Mouse (Mus musculus) G1E (cell line): ENCODE data around the gene H2-Ab1.

Experiments used
- CTCF ChIP-seq: IDR thresholded peaks from 2 replicates; pipeline ENCODE4 v1.5.1; 2012; ENCODE audit warnings: low read depth, low read length, inconsistent platforms, mixed read lengths
- GATA1 ChIP-seq: IDR thresholded peaks from 2 replicates; pipeline ENCODE4 v1.6.1; 2012; ENCODE audit warnings: borderline replicate concordance, low read length, inconsistent platforms, mixed read lengths
- GATA2 ChIP-seq: IDR thresholded peaks from 2 replicates; pipeline ENCODE4 v1.6.1; 2012; ENCODE audit warnings: low read depth, low read length, inconsistent platforms, borderline replicate concordance
- POLR2AphosphoS5 ChIP-seq: IDR thresholded peaks from 2 replicates; pipeline ENCODE4 v1.6.1; 2012; ENCODE audit warnings: low read depth, low read length, inconsistent platforms; ENCODE audit not compliant: insufficient replicate concordance
- TAL1 ChIP-seq: conservative IDR thresholded peaks from 2 replicates; pipeline ENCODE4 v1.6.1; 2012; ENCODE audit warnings: low read depth, low read length, inconsistent platforms, mixed read lengths

DNA sequence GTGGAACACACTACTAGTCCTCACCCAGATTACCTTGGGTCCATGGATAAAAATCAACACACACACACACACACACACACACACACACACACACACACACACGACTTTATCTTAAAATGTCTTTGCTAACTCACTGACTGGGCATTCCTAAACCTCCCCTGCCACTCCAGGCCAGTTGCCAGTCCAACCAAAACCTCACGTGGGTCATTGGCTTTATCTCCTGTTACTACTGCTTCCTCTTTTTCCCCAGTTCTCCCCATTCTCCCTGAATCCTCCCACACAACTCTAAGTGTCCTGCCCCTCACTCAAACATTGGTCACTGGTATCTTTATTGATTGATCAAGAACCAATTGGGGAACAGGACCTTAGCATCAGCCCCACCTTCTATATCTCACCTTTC, 59.8 kb downstream of the H2-Ab1 start:
- no peak for TF ChIP-seq TAL1
- no peak for TF ChIP-seq CTCF
- no peak for TF ChIP-seq POLR2AphosphoS5
- no peak for TF ChIP-seq GATA1
- TF ChIP-seq GATA2: no peak
